ENCODE assay signal across 13 mouse cellular contexts in genomic region chr11:103056636-103057035, GRCm38 (mm10). TPM values are rescaled to one million over a fixed set of nuclear protein-coding genes. Genes with fewer than 3 reads are reported as not detected.
"Had no signal": no experiment of that assay in that cellular context is flagged by ENCODE, and none has a peak within 500 bp of the region (broad histone marks: within the 10 kb centered on the region; RNA-seq: fewer than 3 reads in every experiment).

No protein-coding gene starts in this region.

- H3K27me3 ChIP-seq: kidney, embryonic 15.5 days; limb, embryonic 12.5 days; liver, embryonic 13.5 days; midbrain, embryonic 15.5 days; neural tube, embryonic 12.5 days; stomach, embryonic 15.5 days had no signal

- H3K27ac ChIP-seq: kidney, embryonic 15.5 days; limb, embryonic 12.5 days; liver, embryonic 13.5 days; midbrain, embryonic 10.5 days; midbrain, embryonic 15.5 days; neural tube, embryonic 12.5 days; stomach, embryonic 15.5 days had no signal

- H3K4me2 ChIP-seq: kidney, embryonic 15.5 days; limb, embryonic 12.5 days; liver, embryonic 13.5 days; midbrain, embryonic 15.5 days; neural tube, embryonic 12.5 days; stomach, embryonic 15.5 days had no signal

- DNase-seq: kidney, postnatal 14 days; layer of hippocampus, postnatal 36 days; liver; liver, embryonic 13.5 days; liver, postnatal 0 days; thymus, postnatal 36 days had no signal

- H3K4me1 ChIP-seq: kidney, embryonic 15.5 days; limb, embryonic 12.5 days; liver, embryonic 13.5 days; midbrain, embryonic 10.5 days; midbrain, embryonic 15.5 days; neural tube, embryonic 12.5 days; stomach, embryonic 15.5 days had no signal

- H3K4me3 ChIP-seq: kidney, embryonic 15.5 days; limb, embryonic 12.5 days; liver, embryonic 13.5 days; midbrain, embryonic 10.5 days; midbrain, embryonic 15.5 days; neural tube, embryonic 12.5 days; stomach, embryonic 15.5 days had no signal

- ATAC-seq: liver, postnatal 0 days; midbrain, embryonic 15.5 days had no signal

- H3K9me3 ChIP-seq: kidney, embryonic 15.5 days; limb, embryonic 12.5 days; liver, embryonic 13.5 days; midbrain, embryonic 10.5 days; midbrain, embryonic 15.5 days; neural tube, embryonic 12.5 days; stomach, embryonic 15.5 days had no signal

- H3K9ac ChIP-seq: kidney, embryonic 15.5 days; limb, embryonic 12.5 days; liver, embryonic 13.5 days; liver, postnatal 0 days; midbrain, embryonic 15.5 days; neural tube, embryonic 12.5 days; stomach, embryonic 15.5 days had no signal

RNA-seq across cellular contexts. Expression of gene Plcd3, which starts 44.8 kb away (rescaled TPM):
- total RNA-seq: monocyte, adult 5-6 weeks had no signal
